Mouse (Mus musculus) testis, adult 10 weeks (tissue): ENCODE data around the gene Lgmn. TPM values are rescaled to one million over a fixed set of nuclear protein-coding genes. Genes with fewer than 3 reads are reported as not detected.

Experiments
- polyA plus RNA-seq: library from polyadenylated mRNA; stranded (reverse); fragments of 350-450 nt; fragmentation: Illumina TruSeq; extraction: RNeasy Lipid Tissue Mini Kit (QIAGEN cat#74804); gene quantifications from one replicate; pipeline ENCODE4 v1.2.3, GENCODE M21; 2014; ENCODE audit warnings: low read depth, low replicate concordance

Gene Lgmn
- 19.2 TPM for polyA plus RNA-seq

DNA sequence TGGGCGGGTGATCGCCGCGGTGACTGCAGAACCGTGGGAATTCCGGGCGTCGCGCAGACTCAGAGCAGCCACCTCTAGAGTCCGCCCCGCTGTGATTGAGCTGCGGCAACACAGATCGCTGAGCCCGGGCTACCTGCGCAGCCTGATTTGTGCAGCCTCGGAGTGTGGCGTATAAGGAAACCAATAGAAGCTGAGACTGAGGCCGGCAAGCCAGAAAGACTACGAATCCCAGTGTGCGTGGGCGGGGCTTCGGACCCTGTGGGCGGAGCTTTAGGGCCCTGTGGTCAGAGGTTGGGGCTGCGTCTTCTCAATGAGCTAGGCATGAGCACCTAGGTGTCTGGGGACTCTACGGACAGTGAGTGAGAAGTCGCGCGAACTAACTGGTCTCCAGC, at the start of gene Lgmn:
Lgmn (minus strand) TSS at position 182 of the 392 bp plus-strand sequence.

DNA sequence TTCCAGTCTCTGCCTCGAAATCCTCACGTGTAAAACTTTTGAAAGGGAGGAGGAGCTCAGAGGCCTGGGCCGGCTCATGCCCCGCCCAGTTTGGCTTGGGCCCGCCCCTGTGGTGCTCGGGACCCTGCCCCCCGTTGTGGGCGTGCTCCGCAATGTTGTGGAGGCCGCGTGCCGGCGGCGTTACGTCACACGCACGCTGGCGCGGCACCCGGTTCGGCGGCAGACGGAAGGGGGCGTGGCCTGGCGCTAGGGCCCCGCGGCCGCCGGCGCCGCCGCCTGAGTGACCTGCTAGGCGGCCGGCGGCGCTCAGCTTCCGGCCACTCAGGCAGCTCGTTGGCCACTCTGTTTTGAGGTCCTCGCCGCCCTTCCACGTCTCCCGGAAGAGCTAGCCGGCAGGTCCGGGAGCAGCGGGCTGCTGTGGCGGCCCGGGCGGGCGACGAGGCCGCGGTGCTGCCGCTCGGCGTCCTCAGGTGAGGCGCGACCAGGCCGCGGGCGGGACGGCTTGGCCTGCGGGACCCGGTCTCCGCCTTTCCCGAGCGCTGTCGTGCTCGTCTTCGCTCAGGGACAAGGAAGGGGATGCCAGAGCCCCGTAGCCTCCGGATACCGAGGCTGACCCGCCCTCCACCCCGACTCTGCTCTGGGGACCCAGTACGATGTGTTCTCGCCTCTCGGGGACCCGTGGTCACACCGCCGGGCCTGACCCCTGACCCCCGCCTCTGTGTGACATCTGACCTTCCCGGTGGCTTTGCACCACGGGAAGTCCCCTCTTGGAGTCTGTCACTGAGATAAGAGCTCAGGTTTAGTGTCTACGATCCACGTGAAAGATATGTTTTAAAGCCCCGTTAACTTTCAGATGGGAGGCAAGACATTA, 29.5 kb upstream of the Lgmn start, which contains the start of gene Golga5:
Golga5 (plus strand) TSS at position 242 of the 871 bp plus-strand sequence.

Other genes with a start within 250 kb of the Lgmn start
- 0.60 TPM for gene Rin3, start 156.8 kb downstream of the Lgmn start, polyA plus RNA-seq
- 77.7 TPM for gene Golga5, start 29.3 kb upstream of the Lgmn start, polyA plus RNA-seq
- 0.95 TPM for gene Chga, start 115.2 kb upstream of the Lgmn start, polyA plus RNA-seq